Mouse (Mus musculus) lung, postnatal 0 days (tissue): Measurements from ENCODE around the gene Gabbr2. TPM values are rescaled to one million over a fixed set of nuclear protein-coding genes. Genes with fewer than 3 reads are reported as not detected.

Experiments
- ATAC-seq: fragments of 200-750 bp; cut with Nextera tagmentation; 2 replicates; pipeline ENCODE4 v1.8.0; 2017; ENCODE audit warnings: moderate library complexity
- DNase-seq: peaks from one replicate; pipeline ENCODE4 v3.0.0-alpha.2; 2016; ENCODE audit warnings: low spot score
- H3K27ac ChIP-seq: fragments of 300-500 bp; sonication (generic); 2 replicates; pipeline ENCODE4 v1.5.1; 2014; ENCODE audit warnings: antibody characterized with exemption, mild to moderate bottlenecking, low read length, mixed read lengths
- H3K27me3 ChIP-seq: fragments of 300-500 bp; sonication (generic); replicated peaks from 2 replicates; pipeline ENCODE4 v1.6.1; 2014; ENCODE audit warnings: low read length, mixed read lengths; ENCODE audit not compliant: insufficient read depth
- H3K36me3 ChIP-seq: fragments of 300-500 bp; sonication (generic); 2 replicates; pipeline ENCODE4 v1.6.1; 2014; ENCODE audit warnings: low read length, mixed read lengths; ENCODE audit not compliant: insufficient read depth
- H3K4me1 ChIP-seq: fragments of 300-500 bp; sonication (generic); 2 replicates; pipeline ENCODE4 v1.6.1; 2014; ENCODE audit warnings: antibody characterized with exemption, low read depth, low read length, mixed read lengths; ENCODE audit not compliant: insufficient read depth
- H3K4me2 ChIP-seq: fragments of 300-500 bp; sonication (generic); replicated peaks from 2 replicates; pipeline ENCODE4 v1.6.1; 2014; ENCODE audit warnings: low read depth, mild to moderate bottlenecking, low read length, moderate library complexity, mixed read lengths
- H3K4me3 ChIP-seq: fragments of 300-500 bp; sonication (generic); 2 replicates; pipeline ENCODE4 v1.5.1; 2014; ENCODE audit warnings: low read depth, low read length
- H3K9ac ChIP-seq: fragments of 300-500 bp; sonication (generic); replicated peaks from 2 replicates; pipeline ENCODE4 v1.6.1; 2014; ENCODE audit warnings: low read depth, mild to moderate bottlenecking
- H3K9me3 ChIP-seq: fragments of 300-500 bp; sonication (generic); 2 replicates; pipeline ENCODE4 v1.6.1; 2016; ENCODE audit warnings: low read length, mixed read lengths
- CTCF ChIP-seq: IDR thresholded peaks from 2 replicates; pipeline ENCODE4 v1.5.1; 2016; ENCODE audit warnings: antibody characterized with exemption, mild to moderate bottlenecking
- EP300 ChIP-seq: IDR thresholded peaks from 2 replicates; pipeline ENCODE4 v1.6.1; 2016; ENCODE audit warnings: antibody characterized with exemption, mild to moderate bottlenecking, control low read depth
- WGBS: fragments of 180-500 bp; shearing (Covaris S2); extraction: QIAGEN DNeasy Blood & Tissue Kit; methylation state at CpG from one replicate; pipeline ENCODE4 v1.1.7; 2014; 5-methylcytosine and 5-hydroxymethylcytosine counted together
- polyA plus RNA-seq: library from polyadenylated mRNA; unstranded; fragments of >200 nt; fragmentation: Nextera tagmentation; extraction: Ambion mirVana; gene quantifications from 2 replicates; pipeline ENCODE4 v1.2.1, GENCODE M21; 2015

Gene Gabbr2
- polyA plus RNA-seq, 1 experiment from 2014 or later, result not detected

- Histone ChIP-seq H3K27me3 (0 out of 2 replicates have a peak, but pooled peaks cover 2% of the 10 kb centered on the region), H3K9me3 (no peaks in the 10 kb centered on the region), H3K4me1 (no peaks in the 10 kb centered on the region), H3K36me3 (no peaks in the 10 kb centered on the region), H3K9ac (no peak overlapping the region), H3K4me2 (no peak overlapping the region), H3K4me3 (no peak overlapping the region), H3K27ac (no peak overlapping the region)
- TF ChIP-seq CTCF, result no peak
- no peak for TF ChIP-seq EP300
- WGBS, result 54% methylated on average over 5 of the region's 5 CpGs
- DNase-seq (no peak), ATAC-seq (no peak)
Measured at GRCm38 (mm10) chr4:46982912-46983311, 8.8 kb downstream of the Gabbr2 start.

- H3K9ac ChIP-seq, result no peak overlapping the region
- no peak for ATAC-seq
- WGBS, result 80% methylated on average over 4 of the region's 4 CpGs
- no peaks in the 10 kb centered on the region for H3K36me3 ChIP-seq
- no peak overlapping the region for H3K4me3 ChIP-seq
- no peaks in the 10 kb centered on the region for H3K27me3 ChIP-seq
- TF ChIP-seq CTCF, result no peak
- TF ChIP-seq EP300, result no peak
- no peak overlapping the region for H3K4me2 ChIP-seq
- H3K4me1 ChIP-seq, result no peaks in the 10 kb centered on the region
- no peak overlapping the region for H3K27ac ChIP-seq
- H3K9me3 ChIP-seq, result no peaks in the 10 kb centered on the region
- DNase-seq, result no peak
Measured at GRCm38 (mm10) chr4:46982094-46982493, 9.6 kb downstream of the Gabbr2 start.

GRCm38 (mm10) chr4:46978371-46978770 lies 13.3 kb downstream of the Gabbr2 start:
- no peak overlapping the region for H3K9ac ChIP-seq
- no peak overlapping the region for H3K4me3 ChIP-seq
- no peaks in the 10 kb centered on the region for H3K27me3 ChIP-seq
- H3K27ac ChIP-seq, result no peak overlapping the region
- TF ChIP-seq CTCF, result no peak
- no peak for TF ChIP-seq EP300
- no peaks in the 10 kb centered on the region for H3K4me1 ChIP-seq
- 77% methylated on average over 6 of the region's 6 CpGs for WGBS
- DNase-seq (no peak), ATAC-seq (no peak)
- no peaks in the 10 kb centered on the region for H3K36me3 ChIP-seq
- no peak overlapping the region for H3K4me2 ChIP-seq
- H3K9me3 ChIP-seq, result no peaks in the 10 kb centered on the region

- Histone ChIP-seq H3K9me3 (no peaks in the 10 kb centered on the region), H3K27me3 (no peaks in the 10 kb centered on the region), H3K36me3 (no peaks in the 10 kb centered on the region), H3K4me3 (no peak overlapping the region), H3K27ac (no peak overlapping the region), H3K9ac (no peak overlapping the region), H3K4me1 (no peaks in the 10 kb centered on the region), H3K4me2 (no peak overlapping the region)
- TF ChIP-seq CTCF, result no peak
- no peak for TF ChIP-seq EP300
- no peak for ATAC-seq
- 88% methylated on average over 7 of the region's 7 CpGs for WGBS
- DNase-seq, result no peak
Measured at GRCm38 (mm10) chr4:46977161-46977560, 14.5 kb downstream of the Gabbr2 start.

- no peak for TF ChIP-seq CTCF
- TF ChIP-seq EP300, result no peak
- no peak for ATAC-seq
- DNase-seq, result no peak
- Histone ChIP-seq H3K9me3 (no peaks in the 10 kb centered on the region), H3K27ac (no peak overlapping the region), H3K4me2 (no peak overlapping the region), H3K9ac (no peak overlapping the region), H3K4me1 (no peaks in the 10 kb centered on the region), H3K36me3 (no peaks in the 10 kb centered on the region), H3K4me3 (no peak overlapping the region), H3K27me3 (no peaks in the 10 kb centered on the region)
- WGBS, result 55% methylated on average over 11 of the region's 11 CpGs
Measured at GRCm38 (mm10) chr4:46976671-46977071, 15.0 kb downstream of the Gabbr2 start.

GRCm38 (mm10) chr4:46973322-46973721 lies 18.4 kb downstream of the Gabbr2 start:
- Histone ChIP-seq H3K36me3 (no peaks in the 10 kb centered on the region), H3K4me2 (no peak overlapping the region), H3K9ac (no peak overlapping the region), H3K27ac (no peak overlapping the region), H3K4me1 (no peaks in the 10 kb centered on the region), H3K27me3 (no peaks in the 10 kb centered on the region), H3K9me3 (no peaks in the 10 kb centered on the region), H3K4me3 (no peak overlapping the region)
- ATAC-seq, result no peak
- TF ChIP-seq EP300, result no peak
- no peak for TF ChIP-seq CTCF
- WGBS, result 63% methylated on average over 10 of the region's 10 CpGs
- no peak for DNase-seq

GRCm38 (mm10) chr4:46967981-46968380 lies 23.7 kb downstream of the Gabbr2 start:
- WGBS, result 81% methylated on average over 10 of the region's 10 CpGs
- Histone ChIP-seq H3K9ac (no peak overlapping the region), H3K27me3 (no peaks in the 10 kb centered on the region), H3K4me3 (no peak overlapping the region), H3K9me3 (no peaks in the 10 kb centered on the region), H3K27ac (no peak overlapping the region), H3K4me2 (no peak overlapping the region), H3K4me1 (no peaks in the 10 kb centered on the region), H3K36me3 (no peaks in the 10 kb centered on the region)
- no peak for DNase-seq
- no peak for ATAC-seq
- TF ChIP-seq CTCF (no peak), EP300 (no peak)
